Mouse (Mus musculus) fibroblast of lung, adult 2 months (primary cell): ENCODE results near the gene Megf8.
"Not testable (repeated sequence)": the region's sequence is repeated elsewhere in the genome, so short reads cannot be mapped to it uniquely, and the experiment has no call there.

Source experiments
- DNase-seq: peaks from one replicate; pipeline ENCODE4 v3.0.0-alpha.2; 2011; ENCODE audit warnings: low read depth

Megf8 gene

GRCm38 (mm10) chr7:25296945-25297453 lies 20.0 kb upstream of the Megf8 start:
- DNase-seq: no peak

GRCm38 (mm10) chr7:25297454-25298325 lies 19.3 kb upstream of the Megf8 start, which contains the start of gene Pafah1b3:
Gene Pafah1b3, minus strand, starts transcription at chr7:25297986.
- DNase-seq: peak; percentile 57

GRCm38 (mm10) chr7:25301063-25301462 lies 15.9 kb upstream of the Megf8 start, which contains the start of gene Prr19:
Gene Prr19, plus strand, starts transcription at chr7:25301411.
- DNase-seq: no peak

- no peak for DNase-seq
Observed at GRCm38 (mm10) chr7:25303003-25303684, 13.8 kb upstream of the Megf8 start.

GRCm38 (mm10) chr7:25303685-25304006 lies 13.3 kb upstream of the Megf8 start:
- no peak for DNase-seq

GRCm38 (mm10) chr7:25305481-25305880 lies 11.5 kb upstream of the Megf8 start:
- no peak for DNase-seq

GRCm38 (mm10) chr7:25305956-25306613 lies 10.9 kb upstream of the Megf8 start, which contains the start of gene Tmem145:
Gene Tmem145, plus strand, starts transcription at chr7:25306106.
- DNase-seq: no peak

GRCm38 (mm10) chr7:25306614-25306996 lies 10.4 kb upstream of the Megf8 start:
- DNase-seq: no peak

GRCm38 (mm10) chr7:25308702-25309318 lies 8.2 kb upstream of the Megf8 start:
- DNase-seq: no peak

GRCm38 (mm10) chr7:25309425-25309824 lies 7.5 kb upstream of the Megf8 start:
- DNase-seq: no peak

GRCm38 (mm10) chr7:25311193-25311592 lies 5.8 kb upstream of the Megf8 start:
- no peak for DNase-seq

GRCm38 (mm10) chr7:25313325-25313724 lies 3.6 kb upstream of the Megf8 start:
- no peak for DNase-seq

GRCm38 (mm10) chr7:25314606-25315305 lies 2.2 kb upstream of the Megf8 start:
- no peak for DNase-seq

- DNase-seq: no peak
Observed at GRCm38 (mm10) chr7:25315306-25316041, 1.5 kb upstream of the Megf8 start.

- no peak for DNase-seq
Observed at GRCm38 (mm10) chr7:25317446-25317999, 559 bp downstream of the Megf8 start.

- no peak for DNase-seq
Observed at GRCm38 (mm10) chr7:25322058-25322484, 5.1 kb downstream of the Megf8 start.

- no peak for DNase-seq
Observed at GRCm38 (mm10) chr7:25323219-25323618, 6.3 kb downstream of the Megf8 start.

- not testable (repeated sequence) for DNase-seq
Observed at GRCm38 (mm10) chr7:25325431-25325830, 8.5 kb downstream of the Megf8 start.

GRCm38 (mm10) chr7:25326233-25326632 lies 9.3 kb downstream of the Megf8 start:
- DNase-seq: no peak

- peak; percentile 45 for DNase-seq
Observed at GRCm38 (mm10) chr7:25333596-25334307, 16.8 kb downstream of the Megf8 start.
